Mouse (Mus musculus): Measurements from ENCODE around the gene Map3k20.

DNA sequence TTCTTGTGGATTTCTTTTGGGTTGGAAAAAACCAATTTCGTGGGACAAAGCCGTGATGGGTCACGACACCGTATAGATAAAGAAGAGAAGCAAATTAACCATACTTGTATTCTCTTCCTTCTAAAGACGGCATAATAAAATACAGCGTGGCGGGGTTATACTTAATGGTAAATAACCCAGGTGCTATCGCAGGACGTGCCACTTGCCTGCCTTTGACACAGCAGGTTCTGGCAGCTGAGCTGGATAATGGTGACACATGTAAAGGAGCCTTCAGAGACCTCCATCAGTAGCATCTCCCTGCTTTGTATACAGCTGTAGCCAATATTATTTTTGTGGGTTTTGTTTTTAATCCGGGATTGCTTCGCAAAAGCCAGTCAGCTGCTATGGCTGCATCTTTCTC, 141.9 kb downstream of the Map3k20 start:
- TF ChIP-seq MAFK (IDR thresholded peaks at IDR 0.05; ENCODE audit: insufficient read depth, low read depth, low read length) (no peak), CHD2 (IDR thresholded peaks at IDR 0.05; ENCODE audit: low read depth, low read length) (no peak), HCFC1 (IDR thresholded peaks at IDR 0.05; ENCODE audit: borderline replicate concordance, insufficient read depth, low read length) (no peak), ZC3H11A (IDR thresholded peaks at IDR 0.05; ENCODE audit: borderline replicate concordance, low read depth, low read length) (no peak)

Measured in ES-E14 (cell line).